Mouse (Mus musculus): Measurements from ENCODE around the gene Omt2a. TPM values are rescaled to one million over a fixed set of nuclear protein-coding genes. Genes with fewer than 3 reads are reported as not detected.
"Not testable (repeated sequence)": the region's sequence is repeated elsewhere in the genome, so short reads cannot be mapped to it uniquely, and the experiment has no call there.

Omt2a gene
- polyA plus RNA-seq, 1 experiment from 2014 or later: not detected

DNA sequence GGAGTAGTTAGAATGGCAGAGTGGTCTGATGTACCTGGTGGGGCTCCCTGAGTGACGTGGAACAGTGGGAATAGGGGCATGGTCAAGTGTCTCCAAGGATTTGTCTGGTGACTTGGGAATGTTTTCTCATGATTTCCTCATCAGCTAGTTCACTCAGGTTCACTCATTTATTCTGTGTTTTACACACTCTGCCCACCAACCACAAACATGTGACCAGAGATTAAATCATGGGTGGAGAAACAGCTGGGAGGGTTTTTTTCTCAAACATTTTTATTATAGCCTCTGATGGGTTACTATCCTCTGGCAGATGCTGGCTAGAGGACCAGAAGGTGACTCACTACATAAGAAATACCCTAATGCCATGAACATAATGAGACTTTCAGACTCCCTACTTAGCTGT, 16.4 kb downstream of the Omt2a start:
- DNase-seq (ENCODE audit: low spot score): no peak

DNA sequence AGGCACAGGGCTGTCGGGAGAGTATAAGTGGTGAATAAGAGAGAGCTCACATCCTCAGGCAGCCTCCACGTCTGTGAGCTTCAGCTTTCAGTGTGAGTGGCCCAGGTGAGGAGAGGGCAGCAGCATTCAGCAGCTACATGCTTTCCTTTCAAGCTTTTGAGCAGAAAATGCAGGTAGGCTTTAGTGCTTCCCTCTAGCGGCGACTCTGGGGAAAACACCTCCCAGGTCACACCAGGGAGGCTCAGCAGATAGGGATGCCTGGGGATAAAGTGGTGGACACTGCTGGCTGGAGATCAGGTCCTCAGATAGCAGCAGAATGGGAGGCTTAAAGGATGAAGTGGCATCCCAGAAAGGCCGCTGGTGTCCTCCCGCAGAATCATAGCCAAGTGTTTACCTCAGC, 18.5 kb downstream of the Omt2a start:
- DNase-seq (ENCODE audit: low spot score): peak; percentile 37

DNA sequence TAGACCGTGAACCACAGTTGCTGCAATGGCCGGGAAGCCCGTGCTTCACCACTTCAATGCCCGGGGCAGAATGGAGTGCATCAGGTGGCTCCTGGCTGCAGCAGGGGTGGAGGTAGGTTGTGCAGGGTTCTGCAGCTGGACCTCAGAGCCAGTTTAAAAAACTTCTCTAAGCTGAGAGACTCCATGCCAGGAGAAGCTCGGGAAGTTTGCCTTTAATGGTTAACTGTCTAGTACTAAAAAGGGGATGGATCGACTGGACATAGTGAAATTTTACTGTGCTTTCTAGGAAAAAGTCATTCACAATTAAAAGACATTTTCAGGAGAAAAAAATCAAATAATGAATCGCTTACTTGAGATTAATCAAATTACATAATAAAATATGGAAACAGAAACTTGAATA, 19.8 kb downstream of the Omt2a start:
- DNase-seq (ENCODE audit: low spot score): not testable (repeated sequence)

DNA sequence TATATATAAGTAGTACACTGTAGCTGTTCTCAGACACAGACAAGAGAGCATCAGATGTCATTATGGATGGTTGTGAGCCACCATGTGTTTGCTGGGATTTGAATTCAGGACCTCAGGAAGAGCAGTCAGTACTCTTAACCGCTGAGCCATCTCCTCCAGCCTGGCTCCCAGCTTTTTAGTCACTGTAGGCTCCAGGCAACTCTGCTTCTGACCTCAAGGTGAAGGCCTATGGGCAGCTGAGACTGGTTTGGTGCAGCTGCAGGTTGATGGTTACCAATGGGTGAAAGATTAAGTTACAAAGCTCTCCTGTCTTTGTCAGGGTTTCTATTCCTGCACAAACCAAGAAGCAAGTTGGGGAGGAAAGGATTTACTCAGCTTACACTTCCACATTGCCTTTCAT, 20.9 kb downstream of the Omt2a start:
- not testable (repeated sequence) for DNase-seq (ENCODE audit: low spot score)

DNA sequence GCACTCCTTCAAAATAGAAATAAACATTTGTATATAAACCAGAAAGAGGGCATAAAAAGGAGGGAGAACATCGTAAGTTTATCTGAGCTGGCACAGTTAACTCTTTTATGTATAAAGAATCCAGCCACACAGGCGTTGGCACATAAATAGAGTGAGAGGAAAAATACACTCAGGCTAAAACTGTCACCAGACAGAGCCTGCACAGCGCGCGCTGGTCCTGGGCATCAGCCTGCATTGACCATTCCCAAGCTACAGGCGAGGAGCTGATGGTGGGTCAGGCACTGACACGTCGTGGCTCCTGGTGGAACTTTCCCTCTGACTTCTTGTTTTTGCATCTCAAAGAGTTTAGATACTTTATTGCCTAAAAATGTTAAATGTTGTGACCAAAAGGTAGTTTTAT, 22.1 kb downstream of the Omt2a start:
- not testable (repeated sequence) for DNase-seq (ENCODE audit: low spot score)

DNA sequence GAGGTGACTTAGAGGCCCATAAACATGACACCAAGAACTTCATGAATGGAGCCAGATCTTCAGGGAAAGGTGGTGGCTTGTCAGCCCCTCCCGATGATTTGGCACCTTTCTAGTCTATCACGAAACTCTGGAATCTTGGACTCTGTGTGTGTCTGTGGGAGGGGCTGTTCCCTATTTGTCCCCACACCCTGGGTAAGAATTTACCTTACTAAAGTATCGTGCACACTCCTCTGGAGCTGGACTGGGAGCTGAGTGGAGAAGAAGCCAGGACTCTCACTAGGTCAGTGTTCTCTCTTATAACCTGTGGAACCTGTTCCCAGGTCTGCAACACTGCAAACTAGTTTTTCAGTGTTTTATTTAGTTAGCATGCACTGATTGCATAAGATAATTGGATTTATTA, 24.9 kb downstream of the Omt2a start, which contains the start of gene Gm10639:
Gene Gm10639, plus strand, starts transcription at position 201 of the 400 bp plus-strand sequence.
- not testable (repeated sequence) for DNase-seq (ENCODE audit: low spot score)

DNA sequence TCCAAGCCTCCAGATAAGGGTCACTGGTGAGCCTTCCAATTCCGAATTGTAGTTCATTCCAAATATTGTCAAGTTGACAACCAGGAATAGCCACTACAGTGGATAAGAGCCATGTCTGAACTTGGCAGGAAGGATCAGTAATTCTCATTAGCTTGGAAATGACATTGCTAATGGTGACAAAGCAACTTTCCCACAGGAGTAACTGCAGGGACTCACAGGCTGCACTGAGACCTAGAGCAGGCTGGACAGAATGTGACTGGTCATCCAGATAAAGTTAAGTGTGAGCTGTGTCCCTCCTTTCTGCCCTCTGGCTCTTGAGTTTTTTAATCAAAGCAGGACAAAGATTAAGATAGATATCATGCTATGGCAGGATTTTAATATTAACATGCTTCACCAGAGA, 25.5 kb downstream of the Omt2a start:
- not testable (repeated sequence) for DNase-seq (ENCODE audit: low spot score)

DNA sequence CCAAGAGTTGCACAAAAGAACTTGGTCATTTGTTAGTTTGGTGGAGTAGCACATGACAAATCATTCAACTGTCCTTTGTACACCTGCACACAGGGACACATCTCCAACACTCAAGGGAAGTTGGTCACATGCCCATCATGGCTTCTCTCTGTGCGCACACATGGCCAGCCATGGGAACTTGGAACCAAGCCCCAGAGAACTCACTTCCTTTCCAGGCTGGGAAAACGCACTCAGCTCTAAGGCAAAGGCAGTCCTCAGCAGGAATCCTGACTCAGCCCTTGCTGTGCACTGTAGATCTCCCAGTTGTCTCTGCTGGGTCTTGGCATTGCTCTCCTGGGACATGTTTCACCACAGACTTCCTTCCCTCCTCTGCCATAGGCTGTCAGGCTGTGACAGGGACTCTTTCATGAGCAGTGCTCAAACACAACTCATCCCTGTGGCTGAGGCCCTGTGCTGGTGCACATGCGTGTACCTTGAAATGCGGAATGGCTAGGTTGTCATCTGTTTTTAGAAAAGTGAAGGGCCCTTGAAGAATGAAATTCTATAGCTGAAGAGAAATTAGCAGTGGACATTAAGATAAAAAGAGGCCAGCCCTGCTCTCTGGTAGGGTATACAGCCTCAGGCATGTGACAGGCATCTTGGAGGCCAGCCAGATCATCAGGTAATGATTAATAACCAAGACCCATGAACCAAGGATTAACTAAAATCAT, 32.4 kb downstream of the Omt2a start:
- not testable (repeated sequence) for DNase-seq (ENCODE audit: low spot score)

DNA sequence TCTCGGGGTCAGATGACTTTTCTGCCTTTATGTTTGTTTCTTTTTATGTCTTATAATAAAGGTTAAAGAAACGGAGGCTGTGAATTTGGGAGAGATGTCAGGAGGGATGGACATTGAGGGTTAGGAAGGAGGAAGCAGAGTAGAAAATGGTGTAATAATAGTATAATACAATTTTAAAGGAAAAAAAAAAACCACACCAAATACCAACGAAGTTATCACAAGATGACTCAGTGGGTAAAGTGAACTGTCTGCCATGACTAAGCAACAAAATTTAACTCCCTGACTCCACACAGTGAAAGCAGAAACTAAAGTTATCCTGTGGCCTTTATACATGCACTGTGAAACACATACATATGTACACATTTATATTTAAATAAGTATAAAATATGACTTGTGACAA, 43.7 kb downstream of the Omt2a start:
- not testable (repeated sequence) for DNase-seq (ENCODE audit: low spot score)

Other genes with a start within 250 kb of the Omt2a start
- gene Fbxo9, start 205.7 kb downstream of the Omt2a start, polyA plus RNA-seq (2015; fragmentation: Nextera tagmentation; extraction: Ambion mirVana): 53.8 and 60.6 TPM in 2 replicates
- gene Ick, start 205.6 kb downstream of the Omt2a start, polyA plus RNA-seq (2015; fragmentation: Nextera tagmentation; extraction: Ambion mirVana): 14.7 and 14.9 TPM in 2 replicates
- gene Gsta4, start 132.0 kb downstream of the Omt2a start, polyA plus RNA-seq (2015; fragmentation: Nextera tagmentation; extraction: Ambion mirVana): 49.5 and 53.9 TPM in 2 replicates
- 0.59 and 0.68 TPM in 2 replicates for gene Gsta1, start 84.1 kb downstream of the Omt2a start, polyA plus RNA-seq (2015; fragmentation: Nextera tagmentation; extraction: Ambion mirVana)
- gene Gm3776, start 57.7 kb downstream of the Omt2a start, polyA plus RNA-seq (2015; fragmentation: Nextera tagmentation; extraction: Ambion mirVana): 0.24 TPM in 1 of 2 replicates, not detected in the other
- not detected in 2 replicates for gene Gm10639, start 24.9 kb downstream of the Omt2a start, polyA plus RNA-seq (2015; fragmentation: Nextera tagmentation; extraction: Ambion mirVana)
- gene Omt2b, start 12.8 kb upstream of the Omt2a start, polyA plus RNA-seq (2015; fragmentation: Nextera tagmentation; extraction: Ambion mirVana): 0.21 and 0.68 TPM in 2 replicates
- 6.3 and 6.4 TPM in 2 replicates for gene Gsta2, start 41.0 kb upstream of the Omt2a start, polyA plus RNA-seq (2015; fragmentation: Nextera tagmentation; extraction: Ambion mirVana)
- gene Dppa5a, start 53.4 kb upstream of the Omt2a start, polyA plus RNA-seq (2015; fragmentation: Nextera tagmentation; extraction: Ambion mirVana): 0.58 and 1.0 TPM in 2 replicates
- gene Ooep, start 63.9 kb upstream of the Omt2a start, polyA plus RNA-seq (2015; fragmentation: Nextera tagmentation; extraction: Ambion mirVana): 1.6 and 1.8 TPM in 2 replicates
- 0.23 TPM in 2 replicates for gene Ddx43, start 81.0 kb upstream of the Omt2a start, polyA plus RNA-seq (2015; fragmentation: Nextera tagmentation; extraction: Ambion mirVana)
- gene Cgas, start 128.4 kb upstream of the Omt2a start, polyA plus RNA-seq (2015; fragmentation: Nextera tagmentation; extraction: Ambion mirVana): 2.6 and 3.0 TPM in 2 replicates
- 22.8 and 23.4 TPM in 2 replicates for gene Mto1, start 133.4 kb upstream of the Omt2a start, polyA plus RNA-seq (2015; fragmentation: Nextera tagmentation; extraction: Ambion mirVana)
- 0.58 and 1.1 TPM in 2 replicates for gene Gm17324, start 134.0 kb upstream of the Omt2a start, polyA plus RNA-seq (2015; fragmentation: Nextera tagmentation; extraction: Ambion mirVana)
- gene Eef1a1, start 174.4 kb upstream of the Omt2a start, polyA plus RNA-seq (2015; fragmentation: Nextera tagmentation; extraction: Ambion mirVana): 3,927 and 4,011 TPM in 2 replicates